Mouse (Mus musculus) induced T-regulatory cell, adult 2 months (primary cell): Measurements from ENCODE around the gene Fbxo4.

ENCODE experiments used
- DNase-seq: peaks from one replicate; pipeline ENCODE4 v3.0.0-alpha.2; 2012; ENCODE audit warnings: low read depth

Gene Fbxo4

GRCm38 (mm10) chr15:3978279-3978678 is 1.1 kb downstream of the Fbxo4 start:
- DNase-seq = no peak

GRCm38 (mm10) chr15:3973300-3973699 is 6.1 kb downstream of the Fbxo4 start:
- DNase-seq = no peak

- DNase-seq = no peak
Observed at GRCm38 (mm10) chr15:3970193-3970592, 9.2 kb downstream of the Fbxo4 start.

DNA sequence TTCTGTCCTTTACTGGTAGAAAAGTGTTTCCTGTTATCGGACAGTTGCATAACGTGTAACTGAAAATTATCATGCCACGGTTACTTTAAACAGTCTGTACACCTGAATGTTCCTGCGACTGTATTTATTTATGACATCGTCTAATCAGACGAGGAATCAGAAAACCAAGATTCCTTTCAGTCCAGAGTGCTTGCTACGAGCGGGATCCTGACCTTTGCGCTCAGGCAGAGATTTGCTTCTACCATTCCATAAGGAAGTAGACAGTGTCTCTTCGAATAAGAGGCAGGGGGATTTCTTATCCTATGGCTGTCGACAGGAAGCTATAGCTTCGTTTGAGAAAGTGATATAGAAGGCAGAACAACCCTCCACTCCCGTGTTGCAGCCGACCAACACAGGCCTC is 9.6 kb downstream of the Fbxo4 start:
- no peak for DNase-seq

DNA sequence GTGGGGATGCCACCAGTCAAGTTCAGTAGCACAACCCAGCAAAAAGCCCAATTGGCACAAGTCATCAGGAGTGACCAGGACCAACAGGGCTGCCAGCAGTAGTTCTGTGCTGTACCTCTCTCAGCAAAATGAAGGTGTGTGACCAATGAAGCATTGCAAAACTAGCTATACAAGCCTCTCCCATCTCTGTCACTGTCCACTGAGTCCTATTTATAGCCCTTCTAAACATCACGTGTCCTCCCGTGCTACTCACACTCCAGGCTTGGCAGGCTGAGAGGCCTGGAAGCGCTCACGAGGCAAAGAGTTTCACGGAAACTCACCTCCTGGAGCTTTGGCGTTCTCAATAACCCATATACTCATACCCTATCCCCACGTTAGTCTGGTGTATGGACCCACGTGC is 17.1 kb downstream of the Fbxo4 start:
- no peak for DNase-seq

- no peak for DNase-seq
Observed at GRCm38 (mm10) chr15:3960094-3960493, 19.3 kb downstream of the Fbxo4 start.

DNA sequence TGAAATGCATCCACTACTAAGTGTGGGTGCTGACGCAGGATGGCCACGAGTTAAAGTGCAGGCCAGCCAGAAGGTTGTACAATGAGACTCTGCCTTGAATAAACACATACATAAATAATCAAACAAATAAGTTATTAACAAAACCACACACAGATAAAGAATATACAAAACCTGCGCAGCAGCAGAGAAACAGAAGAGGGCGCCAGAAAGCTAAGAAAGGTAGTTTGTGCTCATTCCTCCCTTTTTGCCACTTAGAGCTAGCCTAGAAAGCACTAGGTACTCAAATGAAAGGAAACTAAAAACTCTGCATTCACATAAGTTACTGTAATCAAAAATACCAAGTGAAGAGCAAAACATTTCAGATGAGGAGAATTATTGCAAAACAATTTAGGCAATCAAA is 21.4 kb downstream of the Fbxo4 start:
- peak; percentile 76 for DNase-seq

DNA sequence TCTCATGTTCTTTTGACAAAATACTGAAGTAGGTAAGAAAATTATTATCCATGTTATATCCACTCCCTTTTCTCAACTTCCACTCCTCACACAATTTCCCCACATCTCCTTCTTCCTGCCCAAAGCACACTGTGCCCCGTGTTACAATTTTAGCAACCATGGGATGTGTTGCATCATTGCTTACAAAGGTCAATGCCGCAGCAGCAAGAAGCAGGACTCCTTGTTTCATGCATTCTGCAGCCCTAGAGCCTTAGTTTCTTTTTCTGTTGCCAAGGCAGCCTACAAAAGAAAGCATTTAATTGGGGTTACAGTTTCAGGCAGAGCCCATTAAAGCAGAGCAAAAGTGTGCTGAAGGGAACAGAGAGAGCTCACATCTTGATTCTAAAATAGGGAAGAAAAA is 24.4 kb downstream of the Fbxo4 start:
- DNase-seq = no peak

GRCm38 (mm10) chr15:3938132-3938531 is 41.2 kb downstream of the Fbxo4 start:
- DNase-seq = no peak

GRCm38 (mm10) chr15:3936056-3936455 is 43.3 kb downstream of the Fbxo4 start:
- DNase-seq = no peak

DNA sequence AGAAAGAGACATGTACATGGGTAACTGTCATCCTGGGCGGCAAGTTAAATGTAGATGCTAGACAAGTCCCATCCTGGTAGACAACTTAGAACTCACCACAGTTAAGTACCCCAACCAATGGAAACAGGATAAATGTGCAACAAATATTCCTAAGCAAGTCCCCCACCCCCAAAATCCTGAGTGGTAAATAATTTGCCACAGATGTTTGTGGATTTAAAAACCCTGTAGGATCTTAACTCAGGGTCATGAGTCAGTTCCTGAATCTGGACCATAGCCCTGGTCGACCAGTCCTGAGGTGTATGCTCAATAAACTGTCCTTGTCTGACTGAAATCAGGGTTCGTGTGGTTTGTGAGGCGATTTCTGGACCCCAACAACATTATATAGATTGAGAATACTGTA is 45.9 kb downstream of the Fbxo4 start:
- DNase-seq = no peak

GRCm38 (mm10) chr15:3931931-3932330 is 47.4 kb downstream of the Fbxo4 start:
- DNase-seq = no peak
